Mouse (Mus musculus): ENCODE data around the gene Gas7.

The Gas7 gene

DNA sequence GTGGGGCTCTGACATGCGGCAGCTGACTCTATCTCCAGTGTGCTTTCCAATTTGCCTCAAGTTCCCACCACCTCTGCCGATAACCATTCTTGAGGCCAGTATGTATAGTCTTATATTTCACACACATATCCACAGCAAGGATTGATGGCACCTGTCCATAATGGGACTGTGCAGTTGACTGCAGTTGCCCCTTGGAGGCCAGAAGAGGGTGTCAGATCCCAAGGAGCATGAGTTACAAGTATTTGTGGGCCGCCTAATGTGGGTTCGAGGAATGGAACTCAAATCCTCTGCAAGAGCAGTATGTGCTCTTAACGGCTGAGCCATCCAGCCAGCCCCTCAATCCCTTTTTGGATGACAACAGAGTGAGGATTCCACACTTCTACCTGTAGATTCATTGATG is 119.1 kb downstream of the Gas7 start:
- 87% methylated on average over 5 of the region's 5 CpGs for WGBS

DNA sequence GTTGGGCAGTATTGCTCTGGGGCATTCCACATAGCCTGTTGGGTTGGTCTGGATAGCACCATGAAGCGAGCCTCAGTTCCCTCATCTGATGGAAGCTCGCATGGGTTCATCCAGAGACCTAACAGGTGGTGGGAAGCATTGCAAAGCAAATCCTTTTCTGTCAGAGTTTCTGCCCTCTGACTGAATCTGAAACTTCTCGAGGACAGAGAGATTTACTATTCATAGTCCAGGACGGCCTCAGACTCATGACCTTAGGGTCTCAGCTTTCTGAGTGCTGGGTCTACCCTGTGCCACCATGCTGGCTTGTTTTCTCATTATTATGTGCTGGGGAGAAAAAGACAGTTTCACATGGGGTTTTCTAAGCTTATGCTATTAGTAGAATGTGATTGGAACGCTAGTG is 122.2 kb downstream of the Gas7 start:
- 80% methylated on average over 5 of the region's 5 CpGs for WGBS

DNA sequence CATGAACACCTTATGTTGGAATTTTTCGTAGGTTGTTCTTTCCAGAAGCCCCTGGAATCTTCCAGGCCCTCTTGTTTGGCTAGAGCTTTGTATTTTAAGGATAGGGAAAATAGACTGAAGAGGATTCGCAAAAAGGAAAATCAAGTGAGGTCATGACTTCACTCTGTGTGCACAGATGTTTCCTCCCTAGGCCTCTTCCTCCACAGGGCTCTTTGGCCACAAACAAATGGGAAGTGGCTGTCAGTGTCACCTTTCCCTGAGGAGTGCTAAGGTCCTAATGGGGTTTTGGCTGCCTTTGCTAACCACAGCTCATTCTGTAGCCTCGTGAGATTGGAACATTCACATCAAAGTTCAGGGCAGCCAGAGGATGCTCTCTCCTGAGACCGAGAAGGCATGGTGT is 122.8 kb downstream of the Gas7 start:
- 74% methylated on average over 4 of the region's 4 CpGs for WGBS

DNA sequence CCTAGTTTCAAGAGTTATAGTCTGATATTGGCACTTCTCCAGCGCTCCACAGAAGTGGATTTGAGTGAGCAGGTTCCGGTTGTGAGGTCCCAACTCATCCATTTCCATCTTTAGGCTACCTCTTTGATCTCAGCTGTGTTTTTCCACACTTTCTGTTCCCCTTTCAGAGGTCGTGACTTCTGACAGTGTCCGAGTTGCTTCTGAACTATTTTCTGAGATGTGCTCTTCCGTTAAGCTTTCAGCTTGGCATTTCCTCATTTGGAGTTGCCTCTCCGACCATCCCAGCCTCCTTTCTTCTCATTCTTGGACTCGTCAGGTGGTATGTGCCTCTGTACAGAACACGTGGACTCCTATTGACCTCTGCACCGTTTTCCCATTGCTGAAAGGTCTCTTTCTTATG is 123.9 kb downstream of the Gas7 start:
- WGBS, result 76% methylated on average over 9 of the region's 9 CpGs

DNA sequence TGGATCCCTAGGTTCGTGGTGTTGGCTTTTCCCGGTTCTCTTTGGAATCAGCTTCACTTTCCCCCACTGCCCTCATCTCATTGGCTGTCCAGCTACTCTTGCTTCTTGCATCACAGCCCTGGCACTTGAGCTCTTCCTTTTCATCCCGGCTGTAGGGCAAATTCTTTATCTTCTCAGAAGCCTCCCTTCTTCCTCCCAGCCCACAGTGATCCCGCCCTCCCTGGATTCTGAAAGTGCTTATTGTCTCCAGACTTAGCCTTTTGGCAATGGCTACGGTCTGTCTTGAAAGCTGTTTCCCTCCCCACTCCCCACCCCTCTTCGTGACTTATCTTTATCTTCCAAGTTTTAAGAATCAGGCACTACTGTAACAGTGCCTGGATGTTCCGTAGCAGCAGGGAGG is 126.3 kb downstream of the Gas7 start:
- 50% methylated on average over 7 of the region's 7 CpGs for WGBS

DNA sequence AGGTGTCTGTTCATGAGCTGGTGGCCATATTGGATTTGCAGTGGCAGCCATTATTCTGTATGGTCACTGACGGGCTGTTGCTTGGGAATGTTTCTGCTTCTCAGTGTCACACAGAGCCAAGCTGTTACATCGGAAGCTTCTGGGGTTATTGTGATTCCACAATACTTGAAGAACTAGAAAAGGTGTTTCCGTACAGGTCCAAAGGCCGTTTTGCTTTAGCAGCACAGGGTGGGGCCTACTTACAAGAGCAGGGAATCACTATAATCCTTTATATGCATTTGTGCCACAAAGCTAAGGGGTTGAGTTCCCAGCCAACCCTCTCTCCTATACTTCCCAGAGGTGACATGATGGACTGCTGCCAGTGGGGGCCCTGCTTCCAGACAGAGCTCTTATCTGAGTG is 127.3 kb downstream of the Gas7 start:
- WGBS, result 92% methylated on average over 4 of the region's 4 CpGs

DNA sequence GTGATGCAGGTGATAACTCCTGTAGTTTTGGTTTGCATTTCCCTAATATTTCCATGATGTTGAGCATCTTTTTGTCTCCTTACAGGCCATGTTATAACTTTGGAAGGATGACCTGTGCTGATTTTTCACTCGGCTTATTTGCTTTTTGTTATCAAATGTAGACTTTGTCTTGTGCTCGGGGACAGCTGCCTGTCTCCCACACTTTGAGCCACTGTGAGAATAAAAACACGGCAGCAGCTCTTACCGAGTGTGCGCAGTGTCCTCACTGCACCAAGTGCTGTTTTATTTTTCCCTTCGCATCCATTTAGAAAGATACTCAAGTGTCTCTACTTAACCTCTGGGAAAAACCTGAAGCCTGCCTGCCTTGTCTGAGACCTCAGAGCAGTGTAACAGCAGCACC is 129.8 kb downstream of the Gas7 start:
- 41% methylated on average over 6 of the region's 6 CpGs for WGBS

DNA sequence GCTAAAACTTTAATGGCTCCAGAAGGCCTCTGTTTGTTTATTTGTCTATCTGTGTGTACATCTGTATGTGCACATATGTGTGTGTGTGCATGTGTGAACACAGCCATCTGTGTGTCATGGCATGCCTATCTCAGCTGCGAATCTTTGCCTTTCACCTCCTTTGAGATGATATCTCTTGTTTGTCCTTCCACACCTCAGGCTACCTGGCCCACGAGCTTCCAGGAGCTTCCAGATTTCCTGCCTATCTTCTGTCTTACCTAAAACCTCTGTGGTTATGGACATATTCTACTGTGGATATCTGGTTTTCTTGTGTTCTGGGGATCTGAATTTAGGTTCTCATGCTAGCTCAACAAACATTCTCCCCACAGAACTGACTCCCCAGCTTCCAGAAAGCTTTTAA is 130.4 kb downstream of the Gas7 start:
- 82% methylated on average over 2 of the region's 2 CpGs for WGBS

DNA sequence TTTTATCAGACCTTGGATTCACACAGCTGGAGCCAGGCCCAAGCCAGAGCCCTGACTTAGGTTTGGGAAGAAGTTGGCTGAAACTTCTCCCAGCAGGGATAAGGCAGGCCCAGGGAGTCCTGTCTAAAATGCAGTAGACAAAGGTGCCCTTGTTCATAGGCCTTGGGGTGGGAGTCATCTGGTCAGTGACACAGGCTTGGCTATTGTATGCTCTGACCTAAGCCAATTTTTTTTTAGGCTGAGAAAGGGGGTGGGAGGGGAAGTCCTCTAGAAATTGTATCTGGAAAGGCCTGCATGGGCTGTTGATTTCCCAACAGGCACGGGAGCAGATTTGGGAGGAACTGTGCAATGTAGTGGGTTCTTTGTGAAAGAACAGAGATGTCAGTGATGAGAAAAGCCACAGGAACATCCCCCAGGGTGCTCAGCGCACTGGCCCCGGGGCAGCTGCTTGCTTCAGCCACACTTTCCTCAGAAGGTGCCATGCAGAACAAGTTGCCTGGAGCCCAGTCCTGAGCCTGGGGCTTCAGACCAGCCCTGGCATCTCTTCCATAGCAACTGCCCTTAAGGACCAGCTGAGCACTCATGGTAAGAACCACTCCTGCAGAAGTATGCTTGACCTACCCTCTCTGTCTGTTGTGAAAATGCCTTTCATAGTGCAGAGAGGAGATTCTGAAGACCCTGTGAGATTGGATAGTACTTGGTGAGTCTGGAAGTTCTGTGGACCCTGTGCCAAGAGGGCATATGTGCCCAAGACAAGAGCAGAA is 131.2 kb downstream of the Gas7 start:
- 50% methylated on average over 3 of the region's 3 CpGs for WGBS

DNA sequence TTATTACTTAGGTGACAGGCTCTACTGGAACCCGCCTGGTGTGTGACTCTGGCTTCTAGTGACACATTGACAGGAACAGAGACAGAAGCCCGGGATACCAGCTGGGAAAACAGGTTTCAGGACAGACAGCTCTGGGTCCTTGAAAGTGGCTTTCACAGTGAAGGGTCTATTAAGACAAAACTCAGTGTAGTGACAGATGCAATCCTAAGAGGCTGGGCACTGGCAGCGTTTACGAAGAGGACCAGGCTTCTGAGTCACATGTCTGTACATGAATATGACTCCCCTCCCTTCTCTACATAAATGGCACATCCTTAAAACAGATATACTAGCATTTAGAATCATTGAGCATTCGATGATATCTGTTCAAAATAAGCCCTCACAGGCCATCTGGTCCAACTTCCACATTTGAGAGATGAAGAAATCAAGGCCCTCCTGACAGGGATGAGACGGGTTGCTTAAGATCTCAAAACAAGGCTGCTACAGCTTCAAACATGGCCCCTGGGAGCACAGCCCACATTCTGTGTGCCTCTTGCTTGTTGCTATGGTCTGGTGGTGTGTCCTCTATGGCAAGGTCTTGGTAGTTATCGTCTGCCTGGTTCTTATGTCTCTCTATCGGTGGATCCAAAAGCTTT is 133.1 kb downstream of the Gas7 start:
- WGBS, result 36% methylated on average over 8 of the region's 8 CpGs

DNA sequence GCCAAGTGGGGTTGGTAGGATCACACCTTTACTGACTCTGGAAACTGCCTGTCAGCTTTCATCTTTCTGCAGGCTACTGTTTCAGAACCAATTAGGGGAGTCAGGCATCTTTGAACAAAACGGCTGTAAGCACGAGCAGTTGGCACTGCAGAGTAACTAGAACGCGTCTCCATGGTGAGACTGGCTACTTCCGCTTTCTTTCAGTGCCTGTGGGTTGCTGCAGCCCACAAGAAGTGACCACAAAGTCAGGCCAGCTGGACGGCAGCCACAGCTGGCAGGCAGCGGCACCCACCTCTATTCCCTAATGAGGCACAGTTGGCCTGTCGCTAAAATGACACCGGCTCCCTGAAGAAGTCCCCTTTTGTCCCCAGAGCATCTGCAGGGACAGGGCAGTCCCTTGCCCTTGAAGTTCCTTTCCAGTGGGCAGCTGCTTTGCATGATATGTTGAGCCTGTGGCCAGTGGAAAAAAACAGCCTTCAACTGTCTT is 133.6 kb downstream of the Gas7 start:
- 10% methylated on average over 9 of the region's 9 CpGs for WGBS

DNA sequence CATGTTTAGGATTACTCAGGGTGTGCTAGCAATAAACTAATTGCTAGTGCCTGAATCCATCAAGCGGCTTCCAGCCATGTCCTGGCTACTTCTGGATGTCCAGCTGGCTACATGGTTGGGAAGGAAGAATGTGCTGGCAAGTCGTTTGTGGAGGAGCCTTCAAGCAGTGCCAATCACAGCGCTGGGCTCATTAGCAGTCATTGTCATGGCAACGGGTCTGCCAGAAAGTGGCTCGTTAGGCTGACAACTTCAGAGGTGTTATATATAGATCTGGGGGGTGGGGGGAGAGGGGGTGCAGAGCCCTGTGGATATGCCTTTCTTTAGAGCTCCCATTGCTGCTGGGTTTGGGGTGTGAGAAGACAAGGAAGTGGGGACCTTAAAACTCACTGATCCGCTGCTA is 141.0 kb downstream of the Gas7 start:
- WGBS, result 25% methylated on average over 6 of the region's 6 CpGs

DNA sequence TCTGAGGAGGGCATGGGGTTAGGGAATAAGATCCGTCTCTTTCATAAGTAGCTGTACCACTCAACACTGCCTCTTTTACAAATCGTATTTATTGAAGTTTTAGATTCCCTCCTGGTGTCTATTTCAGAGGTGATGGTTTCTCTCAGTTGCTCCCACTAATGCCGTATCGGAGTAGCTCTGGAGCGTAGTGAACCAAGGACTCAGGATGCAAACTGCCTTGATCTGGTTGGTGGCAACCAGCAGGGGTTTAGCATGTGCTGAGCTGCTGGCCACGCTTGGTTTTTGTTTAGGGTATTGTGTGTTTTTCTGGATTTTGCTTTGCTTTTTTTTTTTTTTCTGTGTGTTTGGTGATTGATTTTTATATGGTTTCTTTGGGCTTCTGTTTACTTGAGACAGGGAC is 141.6 kb downstream of the Gas7 start:
- 29% methylated on average over 6 of the region's 6 CpGs for WGBS

DNA sequence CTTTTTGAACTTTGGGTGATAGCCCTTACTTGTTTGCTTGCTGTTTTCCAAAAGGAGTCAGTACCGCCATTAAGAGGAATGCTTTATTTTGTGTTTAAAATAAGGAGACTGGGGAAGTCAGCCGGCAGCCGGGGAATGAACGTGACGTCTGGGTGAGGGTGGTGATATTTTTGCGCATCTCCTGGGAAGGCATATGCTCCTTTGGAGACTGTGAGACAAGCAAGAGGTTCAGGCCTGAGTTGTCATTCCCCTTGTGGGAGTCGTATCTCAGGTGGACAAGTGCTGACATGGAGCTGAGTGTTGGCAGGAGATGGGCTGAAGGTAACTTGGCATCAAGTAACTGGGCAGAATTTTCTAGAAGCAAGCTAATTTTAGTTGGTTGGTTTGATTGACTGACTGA is 142.2 kb downstream of the Gas7 start:
- 39% methylated on average over 7 of the region's 7 CpGs for WGBS

DNA sequence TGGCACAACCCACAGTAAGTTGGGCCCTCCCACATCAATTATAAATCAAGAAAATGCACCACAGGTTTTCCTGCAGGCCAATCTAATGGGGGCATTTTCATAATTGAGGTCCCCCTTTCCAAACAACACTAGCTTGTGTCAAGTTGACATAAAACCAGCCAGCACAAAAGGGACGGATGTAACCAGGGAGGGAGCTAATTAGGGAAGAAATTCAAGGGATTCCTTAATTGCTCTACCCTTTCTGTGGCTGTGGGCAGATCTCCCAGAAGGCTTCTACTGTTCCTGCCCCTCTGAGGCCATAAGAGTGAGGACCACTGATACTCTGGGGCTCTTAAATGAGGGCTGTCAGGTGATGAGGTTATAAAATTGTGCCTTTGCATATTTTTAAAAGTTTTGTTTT is 143.9 kb downstream of the Gas7 start:
- 36% methylated on average over 1 of the region's 1 CpGs for WGBS

DNA sequence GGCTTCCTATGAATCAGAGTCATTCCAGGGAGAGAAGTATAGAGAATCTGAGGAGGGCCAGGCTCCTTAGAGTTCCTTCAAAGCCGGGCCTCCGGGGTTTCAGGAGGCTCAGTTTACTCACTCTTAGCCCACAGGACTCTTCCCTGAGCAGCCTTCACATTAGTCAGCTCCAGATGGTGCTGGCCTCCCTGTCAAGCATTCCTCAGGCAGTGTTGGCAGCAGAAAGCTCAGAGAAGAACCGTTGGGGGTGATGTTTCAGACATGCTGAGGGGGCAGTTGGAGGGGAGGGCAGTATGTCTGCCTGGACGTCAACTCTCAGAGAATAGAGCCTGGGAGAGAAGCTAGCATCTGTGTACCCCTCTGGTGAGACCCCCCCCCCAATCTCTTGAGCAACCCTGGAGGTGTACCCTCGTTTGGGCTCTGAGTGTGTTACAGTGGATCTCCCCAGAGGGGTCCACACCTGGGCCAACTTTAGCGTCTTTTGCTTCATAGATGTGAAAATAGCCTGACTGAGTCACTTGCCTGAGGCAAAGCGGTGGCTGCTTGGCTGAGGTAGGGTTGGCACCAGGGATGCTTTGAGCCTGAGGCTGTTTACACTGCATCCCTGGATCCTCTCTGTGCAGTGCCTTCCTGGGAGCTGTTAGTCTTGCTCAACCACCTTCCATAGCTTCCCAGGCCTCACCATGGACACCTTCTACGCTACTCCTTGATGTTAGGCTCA is 145.6 kb downstream of the Gas7 start:
- 40% methylated on average over 8 of the region's 8 CpGs for WGBS

DNA sequence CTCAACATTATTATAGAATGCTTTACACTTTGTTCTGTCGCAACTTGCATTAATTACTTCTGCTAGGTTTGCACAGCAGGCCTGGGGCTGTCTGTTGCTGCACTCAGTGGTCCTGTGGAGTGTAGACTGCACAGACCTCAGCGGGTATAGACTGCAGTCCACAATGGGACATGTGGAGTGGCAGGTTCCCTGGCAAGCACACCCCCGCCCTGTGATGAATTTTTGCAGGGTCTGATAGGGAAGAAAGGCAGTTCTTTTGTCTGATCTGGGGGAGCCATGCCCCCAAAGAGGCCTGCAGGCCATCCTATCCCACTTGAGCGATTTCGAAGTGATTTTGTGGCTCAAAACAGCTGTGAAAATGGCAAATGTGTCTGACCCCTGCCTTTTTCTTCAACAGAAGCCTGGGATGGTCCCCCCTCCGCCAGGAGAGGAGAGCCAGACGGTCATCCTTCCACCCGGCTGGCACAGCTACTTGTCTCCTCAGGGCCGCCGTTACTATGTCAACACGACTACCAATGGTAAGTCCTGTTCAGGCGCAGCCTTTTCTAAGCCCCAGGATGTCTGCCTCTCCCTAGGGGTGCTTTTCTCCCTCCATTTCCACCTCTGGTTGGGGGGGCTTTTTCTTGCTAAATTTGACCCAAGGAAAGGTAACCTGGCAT is 147.6 kb downstream of the Gas7 start:
- 48% methylated on average over 12 of the region's 12 CpGs for WGBS

DNA sequence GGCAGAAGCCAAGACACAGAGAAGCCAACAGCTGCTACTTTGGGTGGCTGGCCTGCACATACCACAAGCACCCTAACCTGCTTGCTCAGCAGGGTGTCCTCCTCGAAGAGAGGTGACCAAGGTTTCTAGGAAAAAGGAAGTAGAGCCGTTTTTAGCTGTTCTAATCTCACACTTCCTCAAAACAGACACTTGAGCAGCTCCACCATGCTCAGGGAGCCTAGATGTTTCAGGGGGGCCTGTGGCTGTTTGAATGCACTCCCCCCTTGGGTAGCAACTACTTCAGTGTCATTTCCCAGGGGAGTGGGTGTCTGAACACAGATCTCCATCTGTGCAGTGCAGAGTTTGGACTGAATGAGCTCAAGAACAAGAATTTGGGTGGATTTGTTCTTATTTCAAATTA is 149.2 kb downstream of the Gas7 start:
- WGBS, result 25% methylated on average over 2 of the region's 2 CpGs

DNA sequence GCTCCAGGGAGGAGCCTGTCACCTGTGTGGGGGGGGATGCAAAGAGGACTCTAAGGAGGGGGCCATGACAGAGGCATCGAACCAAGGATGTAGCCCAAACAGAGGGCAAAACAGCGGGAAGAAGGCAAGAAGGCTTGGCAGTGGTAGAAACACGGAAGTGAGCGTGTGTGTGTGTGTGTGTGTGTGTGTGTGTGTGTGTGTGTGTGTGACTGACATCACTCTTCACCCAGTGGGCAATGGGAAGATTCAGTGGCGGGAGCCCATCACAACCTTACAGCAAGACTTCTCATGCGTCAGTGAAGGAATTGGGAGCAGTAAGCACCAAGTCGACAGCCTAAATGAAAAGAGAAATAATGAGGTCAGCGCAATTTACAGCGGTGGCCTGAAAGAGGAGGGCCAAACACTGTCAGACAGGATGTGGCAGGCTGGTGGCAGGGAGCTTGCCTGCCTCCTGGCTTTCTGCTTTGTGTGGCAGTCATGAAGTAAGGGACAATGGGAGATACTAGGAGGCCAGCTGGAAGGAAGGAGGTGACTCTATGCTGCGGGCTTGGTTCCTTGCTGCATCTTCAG is 153.0 kb downstream of the Gas7 start:
- 48% methylated on average over 10 of the region's 10 CpGs for WGBS

DNA sequence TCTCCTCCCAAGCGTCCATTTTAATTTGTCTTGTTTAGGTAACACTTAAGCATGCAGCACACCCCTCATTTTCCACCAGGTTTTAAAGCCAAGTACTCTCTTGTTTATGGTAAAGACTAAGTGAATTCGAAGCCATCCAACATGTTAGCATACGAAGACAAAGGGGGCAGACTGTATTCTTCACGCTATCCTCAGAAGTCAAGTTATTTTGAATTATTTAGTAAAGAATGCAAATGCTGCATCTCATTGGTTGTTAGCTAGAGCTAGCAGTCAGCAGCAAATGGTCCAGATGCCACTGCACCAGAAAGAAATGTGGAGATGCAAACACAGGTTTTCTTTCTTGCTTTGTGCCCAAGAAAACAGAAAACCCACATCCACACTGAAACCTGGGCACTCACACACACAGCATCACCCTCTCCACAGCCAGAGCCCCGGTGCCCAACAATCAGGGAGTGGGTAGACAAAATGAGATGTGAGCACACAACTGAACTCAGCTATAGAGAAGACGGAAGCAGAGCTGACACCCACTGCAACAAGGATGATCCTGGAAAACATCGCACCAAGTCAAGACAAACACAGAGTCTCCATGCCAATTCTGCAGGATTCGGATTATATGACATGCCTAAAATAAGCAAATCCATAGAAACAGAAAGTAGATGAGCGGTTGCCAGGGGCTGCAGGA is 157.1 kb downstream of the Gas7 start:
- 44% methylated on average over 9 of the region's 9 CpGs for WGBS

DNA sequence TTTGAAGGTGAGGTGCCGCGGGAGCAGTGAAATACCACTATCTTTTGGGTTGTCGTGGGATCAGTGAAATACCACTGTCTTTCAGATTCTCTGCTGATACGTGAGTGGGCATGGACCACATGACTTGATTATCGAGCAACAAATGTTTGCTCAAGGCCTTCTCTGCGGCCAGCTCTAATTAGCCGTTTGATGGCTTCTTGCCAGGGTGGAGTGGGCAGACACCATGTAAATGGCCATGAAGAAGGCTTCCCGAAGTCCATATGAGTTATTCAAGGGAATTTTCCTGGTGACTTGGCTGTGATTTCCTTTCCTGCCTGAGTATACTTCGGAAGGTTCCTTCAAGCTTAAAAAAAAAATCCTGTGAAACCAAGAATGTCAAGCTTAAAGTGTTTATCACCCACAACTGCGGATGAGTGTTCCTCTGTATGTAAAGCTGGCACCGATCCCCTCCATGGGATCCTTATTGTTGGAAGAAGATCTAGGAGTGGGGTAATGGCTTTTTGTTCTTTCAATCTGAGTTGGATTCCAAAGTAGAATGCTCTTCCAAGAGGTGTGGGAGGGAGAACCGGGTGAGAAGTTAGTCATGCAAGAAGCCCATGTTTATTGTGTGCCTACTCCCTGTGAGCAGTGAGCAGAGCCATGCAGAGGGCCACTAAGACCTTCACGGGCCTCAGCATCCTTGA is 161.5 kb downstream of the Gas7 start:
- 37% methylated on average over 13 of the region's 13 CpGs for WGBS

Measured in cerebral cortex, adult 2 months (tissue).